Mouse (Mus musculus) erythroblast, adult 5-6 weeks (primary cell): ENCODE data around the gene Add1. TPM values are rescaled to one million over a fixed set of nuclear protein-coding genes. Genes with fewer than 3 reads are reported as not detected.
A peak's percentile ranks its signal among the peaks of the same experiment; 100 is the strongest.

Experiments
- ATAC-seq: replicated peaks from 2 replicates; pipeline ENCODE4 v1.8.0; 2016; ENCODE audit warnings: moderate number of reproducible peaks, mild to moderate bottlenecking, moderate TSS enrichment, inconsistent platforms; ENCODE audit not compliant: poor library complexity, low FRiP score, severe bottlenecking
- total RNA-seq, 2 experiments: library from RNA; stranded (forward) in 1 of 2; stranded (reverse) in 1 of 2; fragments of 150-400 nt in 1 of 2; fragments of 200-764, 138-1000 nt in 1 of 2; gene quantifications; 2 replicates each; pipeline versions ENCODE4 v1.2.3 to v1.2.4; 2015 to 2017; ENCODE audit warnings: low replicate concordance in 2 of 2

Gene Add1
- total RNA-seq, 2 experiments from 2014 or later = 403 to 937 TPM

- peak; percentile 8 for ATAC-seq
These were observed 87.2 kb downstream of the Add1 start for GRCm38 (mm10) chr5:34660591-34661130.

DNA sequence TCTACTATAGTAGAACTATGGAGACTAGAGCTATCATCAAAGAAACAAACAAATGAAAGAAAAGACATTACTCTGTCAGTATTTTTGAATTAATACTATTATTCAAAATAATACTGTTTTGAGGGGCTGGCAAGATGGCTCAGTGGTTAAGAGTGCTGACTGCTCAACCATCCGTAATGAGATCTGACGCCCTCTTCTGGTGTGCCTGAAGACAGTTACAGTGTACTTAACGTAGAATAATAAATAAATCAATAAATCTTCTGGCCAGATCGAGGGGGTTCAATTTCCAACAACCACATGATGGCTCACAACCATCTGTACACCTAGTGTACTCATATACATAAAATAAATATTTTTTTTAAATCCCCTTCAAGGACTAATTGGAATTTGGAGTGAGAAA lies 88.4 kb downstream of the Add1 start:
- no peak for ATAC-seq

DNA sequence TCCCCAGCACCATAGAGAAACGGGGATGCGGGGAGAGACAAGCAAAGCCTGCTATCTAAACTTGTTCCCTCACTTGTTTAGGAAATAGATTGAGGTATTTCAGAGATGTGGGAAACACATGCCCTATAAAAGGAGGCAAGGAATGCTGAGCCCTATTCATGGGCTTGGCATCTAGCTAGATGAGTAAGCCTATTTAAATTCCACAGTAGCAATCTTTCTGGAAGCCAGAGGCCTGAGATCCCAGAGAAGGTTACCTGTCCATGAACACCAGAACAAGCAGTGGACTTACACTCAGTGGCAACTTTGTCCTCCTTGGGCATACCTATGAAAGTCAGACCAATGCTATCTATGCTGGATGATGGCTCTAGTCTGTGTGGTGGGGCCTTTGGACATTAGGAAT lies 89.8 kb downstream of the Add1 start:
- ATAC-seq = no peak

DNA sequence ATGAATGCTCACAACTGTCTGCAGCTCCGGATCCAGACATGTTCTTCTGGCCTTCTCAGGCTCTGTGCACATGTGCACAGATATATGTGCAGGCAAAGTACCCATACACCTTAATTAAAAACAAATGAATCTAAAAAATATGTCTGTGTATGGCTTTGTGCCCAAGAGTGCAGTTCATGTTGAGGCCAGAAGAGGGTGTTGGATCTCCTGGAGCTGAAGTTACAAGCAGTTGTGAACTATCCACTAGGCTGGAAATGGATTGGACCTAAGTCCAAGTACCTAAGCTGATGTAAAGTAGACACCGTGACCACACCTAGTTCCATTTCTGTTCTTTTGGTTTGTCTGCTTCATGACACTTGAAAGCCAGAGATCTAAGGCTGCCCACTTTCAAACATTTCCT lies 96.0 kb downstream of the Add1 start:
- ATAC-seq = peak; percentile 73; the same call in 1 of the 2 replicates

DNA sequence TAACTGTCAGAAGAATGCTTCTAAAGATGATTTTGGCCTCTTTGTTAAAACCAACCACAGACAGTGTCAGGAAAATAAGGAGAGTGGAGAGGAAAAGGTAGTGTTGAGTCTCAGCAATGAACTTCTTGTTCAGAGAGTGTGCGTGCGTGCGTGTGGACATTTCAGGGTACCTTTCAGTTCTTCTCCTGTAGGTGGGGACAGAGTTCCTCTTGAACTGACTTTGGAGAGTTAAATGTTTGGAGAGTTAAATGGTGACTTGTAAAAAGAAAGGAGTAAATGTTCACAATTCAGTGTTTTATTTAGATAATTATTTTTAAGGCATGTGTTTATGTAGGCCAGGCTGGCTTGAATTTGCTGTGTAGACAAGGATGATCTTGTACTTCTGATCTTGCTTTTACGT lies 96.8 kb downstream of the Add1 start:
- no peak for ATAC-seq

Other genes with a start within 250 kb of the Add1 start
- gene Rnf4, start 237.4 kb upstream of the Add1 start, total RNA-seq (2015; ENCODE audit: low replicate concordance) = 32.8 and 33.4 TPM in 2 replicates
- 38.6 and 38.8 TPM in 2 replicates for gene Rnf4, start 237.4 kb upstream of the Add1 start, total RNA-seq (2017; ENCODE audit: low replicate concordance)
- gene Fam193a, start 203.7 kb upstream of the Add1 start, total RNA-seq (2015; ENCODE audit: low replicate concordance) = 18.0 and 18.1 TPM in 2 replicates
- 12.5 and 16.9 TPM in 2 replicates for gene Fam193a, start 203.7 kb upstream of the Add1 start, total RNA-seq (2017; ENCODE audit: low replicate concordance)
- gene Tnip2, start 59.7 kb upstream of the Add1 start, total RNA-seq (2015; ENCODE audit: low replicate concordance) = 1.0 and 1.3 TPM in 2 replicates
- gene Tnip2, start 59.7 kb upstream of the Add1 start, total RNA-seq (2017; ENCODE audit: low replicate concordance) = 3.4 and 3.9 TPM in 2 replicates
- gene Sh3bp2, start 47.8 kb upstream of the Add1 start, total RNA-seq (2015; ENCODE audit: low replicate concordance) = 5.6 and 9.0 TPM in 2 replicates
- 4.7 and 5.4 TPM in 2 replicates for gene Sh3bp2, start 47.8 kb upstream of the Add1 start, total RNA-seq (2017; ENCODE audit: low replicate concordance)
- gene Mfsd10, start 63.5 kb downstream of the Add1 start, total RNA-seq (2015; ENCODE audit: low replicate concordance) = 23.2 and 40.9 TPM in 2 replicates
- gene Mfsd10, start 63.5 kb downstream of the Add1 start, total RNA-seq (2017; ENCODE audit: low replicate concordance) = 24.1 and 30.1 TPM in 2 replicates
- 3.3 and 6.5 TPM in 2 replicates for gene Nop14, start 86.5 kb downstream of the Add1 start, total RNA-seq (2015; ENCODE audit: low replicate concordance)
- 7.0 and 8.4 TPM in 2 replicates for gene Nop14, start 86.5 kb downstream of the Add1 start, total RNA-seq (2017; ENCODE audit: low replicate concordance)
- gene Grk4, start 86.7 kb downstream of the Add1 start, total RNA-seq (2015; ENCODE audit: low replicate concordance) = 0.63 TPM in 1 of 2 replicates, not detected in the other
- gene Grk4, start 86.7 kb downstream of the Add1 start, total RNA-seq (2017; ENCODE audit: low replicate concordance) = 0.51 and 0.56 TPM in 2 replicates
- gene Htt, start 188.1 kb downstream of the Add1 start, total RNA-seq (2015; ENCODE audit: low replicate concordance) = 10.4 and 16.7 TPM in 2 replicates
- 11.9 and 23.4 TPM in 2 replicates for gene Htt, start 188.1 kb downstream of the Add1 start, total RNA-seq (2017; ENCODE audit: low replicate concordance)